Mouse (Mus musculus): ENCODE measurements at regions not wholly inside any gene's neighbourhood (a gene's known extent, or its start where the extent isn't known, plus 50 kb on each side); places are given as distances from the start of the nearest gene placed in this dataset.

DNA sequence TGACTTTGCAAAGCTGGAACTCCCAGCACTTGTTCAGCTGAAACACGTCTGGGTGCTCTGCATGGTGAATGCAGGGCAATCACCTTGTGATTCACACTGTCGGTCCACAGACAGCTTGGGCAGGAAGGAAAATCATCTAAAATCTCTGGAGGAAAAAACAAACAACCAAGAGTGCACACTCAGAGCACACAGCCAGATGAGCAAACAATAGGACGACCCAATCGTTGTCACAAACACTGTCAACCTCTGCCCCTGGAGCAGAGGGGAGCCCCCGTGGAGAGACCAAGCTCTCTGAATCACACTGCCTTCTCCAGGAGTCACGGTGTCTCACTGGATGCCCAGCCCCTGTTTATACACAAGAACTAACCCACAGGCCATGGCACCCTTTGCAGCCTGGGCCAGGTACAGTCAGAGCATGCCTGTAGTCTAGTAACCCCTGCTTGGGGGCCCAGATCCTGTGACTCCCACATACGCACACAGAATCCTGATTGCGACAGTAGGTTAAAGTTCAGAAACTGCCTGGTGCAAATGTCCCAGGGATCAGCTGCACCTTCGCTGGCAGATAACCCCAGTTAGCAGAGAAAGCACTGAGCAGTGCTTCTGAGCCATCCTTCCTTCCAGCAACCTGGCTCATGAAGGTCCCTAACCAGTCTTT lies 63.0 kb upstream of the Rreb1 start:
- Histone ChIP-seq H3K36me3 (ENCODE audit: control insufficient read depth, insufficient read depth, low read length) (no peaks in the 10 kb centered on the region), H3K27ac (ENCODE audit: low read depth, low read length) (no peak overlapping the region), H3K27me3 (replicated peaks; ENCODE audit: control insufficient read depth, insufficient read depth, low read length) (no peaks in the 10 kb centered on the region), H3K4me1 (ENCODE audit: control insufficient read depth, insufficient read depth, low read length) (no peaks in the 10 kb centered on the region), H3K4me2 (ENCODE audit: low read length) (no peak overlapping the region), H3K9ac (ENCODE audit: low read length) (no peak overlapping the region), H3K9me3 (replicated peaks; ENCODE audit: control insufficient read depth, low read length) (no peaks in the 10 kb centered on the region), H3K4me3 (ENCODE audit: low read depth, low read length) (no peak overlapping the region)
- WGBS, result 61% methylated on average over 9 of the region's 9 CpGs
- DNase-seq (ENCODE audit: low spot score) (no peak), ATAC-seq (no peak)

DNA sequence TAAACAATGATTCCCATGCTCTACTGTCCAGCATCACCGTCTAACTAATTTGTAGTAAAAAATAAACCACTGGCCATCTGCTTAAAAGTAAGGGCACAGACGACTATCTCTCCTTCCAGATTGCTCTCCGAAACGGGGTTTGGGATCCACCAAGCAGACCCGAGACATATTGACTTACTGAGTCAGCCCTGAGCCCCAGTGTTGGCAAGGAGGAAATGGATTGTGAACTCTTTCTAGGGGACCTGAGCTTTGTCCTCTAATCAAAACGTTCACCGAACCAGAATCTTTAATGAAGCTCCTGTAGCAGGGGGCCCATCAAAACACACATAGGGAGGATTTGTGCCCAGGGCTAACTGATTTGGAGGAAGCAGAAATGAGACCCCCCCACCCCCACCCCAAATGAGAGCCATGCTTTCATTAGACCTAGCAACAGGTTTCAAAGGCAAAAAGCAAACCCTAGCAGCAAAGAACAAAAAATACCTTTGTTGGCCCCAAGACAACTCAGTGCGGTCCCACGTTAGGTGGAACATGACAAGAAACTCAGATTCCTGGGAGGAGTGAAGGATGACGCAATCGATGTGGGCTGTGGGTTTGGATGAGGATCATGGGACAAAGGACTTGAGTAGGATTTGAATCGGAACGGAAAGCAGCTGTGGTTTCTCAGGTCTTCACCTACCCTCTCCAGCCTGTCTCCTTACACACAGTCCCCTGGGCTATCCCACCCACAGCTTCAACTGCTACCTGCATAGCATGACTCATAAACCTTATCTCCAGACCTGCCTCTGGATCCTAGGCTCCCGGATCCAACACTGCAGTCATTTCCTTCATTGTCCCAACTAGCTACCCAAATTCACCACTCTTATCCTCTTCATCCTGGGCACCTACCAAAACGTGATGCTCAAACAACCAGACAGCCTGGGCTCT lies 62.2 kb upstream of the Rreb1 start:
- no peak for ATAC-seq
- Histone ChIP-seq H3K9me3 (replicated peaks; ENCODE audit: control insufficient read depth, low read length) (no peaks in the 10 kb centered on the region), H3K27ac (ENCODE audit: low read depth, low read length) (no peak overlapping the region), H3K27me3 (replicated peaks; ENCODE audit: control insufficient read depth, insufficient read depth, low read length) (no peaks in the 10 kb centered on the region), H3K9ac (ENCODE audit: low read length) (no peak overlapping the region), H3K4me1 (ENCODE audit: control insufficient read depth, insufficient read depth, low read length) (no peaks in the 10 kb centered on the region), H3K4me2 (ENCODE audit: low read length) (no peak overlapping the region), H3K4me3 (ENCODE audit: low read depth, low read length) (no peak overlapping the region), H3K36me3 (ENCODE audit: control insufficient read depth, insufficient read depth, low read length) (no peaks in the 10 kb centered on the region)
- 53% methylated on average over 15 of the region's 15 CpGs for WGBS
- no peak for DNase-seq (ENCODE audit: low spot score)

GRCm38 (mm10) chr13:37717793-37718192 lies 60.4 kb upstream of the Rreb1 start:
- H3K4me3 ChIP-seq (ENCODE audit: low read depth, low read length), result no peak overlapping the region
- ATAC-seq (no peak), DNase-seq (ENCODE audit: low spot score) (no peak)
- no peaks in the 10 kb centered on the region for H3K27me3 ChIP-seq (replicated peaks; ENCODE audit: control insufficient read depth, insufficient read depth, low read length)
- H3K9ac ChIP-seq (ENCODE audit: low read length), result no peak overlapping the region
- no peak overlapping the region for H3K4me2 ChIP-seq (ENCODE audit: low read length)
- 86% methylated on average over 1 of the region's 1 CpGs for WGBS
- no peaks in the 10 kb centered on the region for H3K36me3 ChIP-seq (ENCODE audit: control insufficient read depth, insufficient read depth, low read length)
- no peak overlapping the region for H3K27ac ChIP-seq (ENCODE audit: low read depth, low read length)
- H3K4me1 ChIP-seq (ENCODE audit: control insufficient read depth, insufficient read depth, low read length), result no peaks in the 10 kb centered on the region
- no peaks in the 10 kb centered on the region for H3K9me3 ChIP-seq (replicated peaks; ENCODE audit: control insufficient read depth, low read length)

DNA sequence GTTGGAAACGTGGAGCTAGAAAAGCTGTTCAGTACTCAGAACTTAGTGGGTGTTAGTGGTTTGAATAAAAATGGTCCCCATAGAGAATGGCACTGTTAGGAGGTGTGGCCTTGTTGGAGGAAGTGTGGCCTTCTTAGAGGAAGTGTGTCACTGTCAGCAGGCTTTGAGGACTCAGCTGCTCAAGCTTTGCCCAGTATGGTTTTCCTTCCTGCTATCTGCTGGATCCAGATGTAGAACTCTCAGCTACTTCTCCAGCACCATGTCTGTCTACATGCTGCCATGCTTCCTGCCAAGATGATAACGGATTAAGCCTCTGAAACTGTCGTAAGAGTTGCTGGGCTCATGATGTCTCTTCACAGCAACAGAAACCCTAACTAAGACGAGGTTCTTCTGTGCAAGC lies 59.8 kb upstream of the Rreb1 start:
- Histone ChIP-seq H3K9ac (ENCODE audit: low read length) (no peak overlapping the region), H3K4me2 (ENCODE audit: low read length) (no peak overlapping the region), H3K9me3 (replicated peaks; ENCODE audit: control insufficient read depth, low read length) (no peaks in the 10 kb centered on the region), H3K4me1 (ENCODE audit: control insufficient read depth, insufficient read depth, low read length) (no peaks in the 10 kb centered on the region), H3K36me3 (ENCODE audit: control insufficient read depth, insufficient read depth, low read length) (no peaks in the 10 kb centered on the region), H3K4me3 (ENCODE audit: low read depth, low read length) (no peak overlapping the region), H3K27me3 (replicated peaks; ENCODE audit: control insufficient read depth, insufficient read depth, low read length) (no peaks in the 10 kb centered on the region), H3K27ac (ENCODE audit: low read depth, low read length) (no peak overlapping the region)
- 79% methylated on average over 4 of the region's 4 CpGs for WGBS
- DNase-seq (ENCODE audit: low spot score), result no peak
- no peak for ATAC-seq
